Mouse (Mus musculus) CD4-positive, CD25-positive, alpha-beta regulatory T cell, adult 4 months (primary cell): Measurements from ENCODE around the gene Ccl28. TPM values are rescaled to one million over a fixed set of nuclear protein-coding genes. Genes with fewer than 3 reads are reported as not detected.
"Not testable (repeated sequence)": the region's sequence is repeated elsewhere in the genome, so short reads cannot be mapped to it uniquely, and the experiment has no call there.

Experiments
- ATAC-seq: one replicate; pipeline ENCODE4 v1.8.0; 2017
- polyA plus RNA-seq, 2 experiments: library from polyadenylated mRNA; unstranded; fragments of 100-300 nt; shearing (Covaris generic); gene quantifications; one replicate each; pipeline ENCODE4 v1.2.1; 2017

Gene Ccl28
- polyA plus RNA-seq, 2 experiments from 2014 or later: not detected

DNA sequence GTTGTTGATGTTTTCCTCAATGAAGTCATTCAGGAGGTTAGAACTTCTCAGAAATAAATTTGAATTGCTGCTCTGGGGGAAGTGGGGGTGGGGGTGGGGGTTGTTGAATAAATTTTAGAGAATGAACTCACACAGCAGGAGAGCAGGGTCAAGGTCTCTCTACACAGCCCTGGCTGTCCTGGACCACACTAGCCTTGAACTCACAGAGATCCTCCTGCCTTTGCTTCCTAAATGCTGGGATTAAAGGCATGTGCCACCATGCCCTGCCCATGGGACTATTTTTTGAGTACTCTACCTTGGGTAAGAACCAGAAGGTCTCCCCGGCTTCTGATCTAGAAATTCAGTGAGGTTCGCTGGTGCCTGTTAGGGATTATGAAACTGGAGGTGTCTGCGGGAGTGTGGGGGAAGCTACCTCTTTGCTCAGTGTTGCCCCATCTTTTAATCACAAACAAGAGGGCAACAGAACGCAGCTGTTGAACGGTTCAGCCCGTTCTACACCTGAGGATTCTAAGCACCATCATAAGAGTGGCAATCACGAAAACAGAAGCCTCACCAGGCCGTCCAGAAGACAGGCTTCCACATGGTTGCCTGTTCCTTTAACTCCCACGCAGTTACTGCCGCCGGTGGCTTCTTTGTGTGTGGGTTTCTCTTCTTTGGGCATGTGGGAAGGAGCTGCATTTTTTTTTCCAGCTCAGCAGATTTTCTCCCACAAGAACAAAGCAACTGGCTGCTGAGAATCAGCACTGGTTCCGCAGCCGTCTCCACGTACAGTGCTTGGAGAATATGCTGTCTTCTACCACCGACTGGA lies 25.5 kb downstream of the Ccl28 start:
- no peak for ATAC-seq

GRCm38 (mm10) chr13:119649699-119650046 lies 26.1 kb downstream of the Ccl28 start:
- ATAC-seq: no peak

GRCm38 (mm10) chr13:119654734-119655133 lies 31.1 kb downstream of the Ccl28 start:
- ATAC-seq: no peak

DNA sequence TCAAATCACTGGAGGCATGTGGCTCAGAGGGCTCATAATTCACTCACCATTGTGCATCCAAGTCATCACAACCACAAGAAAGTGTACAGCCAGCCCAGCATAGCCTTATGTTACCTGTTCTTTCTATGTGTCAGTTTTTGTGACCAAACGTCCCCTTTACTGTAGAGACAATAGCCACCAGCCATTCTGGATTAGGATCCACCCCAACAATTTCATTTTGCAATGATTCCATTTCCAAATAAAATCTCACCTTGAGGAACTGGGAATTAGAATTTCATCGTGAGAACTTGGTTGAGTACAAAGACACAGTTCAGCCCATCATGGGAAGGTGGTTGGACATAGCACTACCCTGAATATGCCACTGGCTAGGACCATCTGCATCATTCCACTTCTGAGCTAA lies 32.6 kb downstream of the Ccl28 start:
- no peak for ATAC-seq

GRCm38 (mm10) chr13:119656846-119657416 lies 33.3 kb downstream of the Ccl28 start:
- ATAC-seq: no peak

DNA sequence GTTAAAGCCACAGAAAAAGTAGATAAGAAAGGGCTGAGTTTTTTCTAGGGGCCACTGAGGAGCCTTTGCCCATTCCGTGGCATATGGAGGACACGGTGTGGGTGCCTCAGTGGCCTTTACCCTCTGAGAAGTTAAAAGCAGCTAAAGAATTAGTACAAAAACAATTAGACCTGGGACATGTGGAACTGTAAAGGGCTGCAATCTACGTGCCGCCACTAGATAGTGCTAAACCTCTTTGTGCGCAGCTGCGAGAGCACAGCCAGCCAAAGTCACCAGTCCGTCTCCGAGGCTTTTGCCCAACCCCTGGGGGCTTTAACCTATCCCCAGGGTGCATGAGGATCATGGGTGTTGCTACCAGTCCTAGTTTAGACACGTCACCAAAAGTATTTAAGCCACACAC lies 37.8 kb downstream of the Ccl28 start:
- ATAC-seq: not testable (repeated sequence)

GRCm38 (mm10) chr13:119678794-119679193 lies 55.2 kb downstream of the Ccl28 start:
- ATAC-seq: no peak

DNA sequence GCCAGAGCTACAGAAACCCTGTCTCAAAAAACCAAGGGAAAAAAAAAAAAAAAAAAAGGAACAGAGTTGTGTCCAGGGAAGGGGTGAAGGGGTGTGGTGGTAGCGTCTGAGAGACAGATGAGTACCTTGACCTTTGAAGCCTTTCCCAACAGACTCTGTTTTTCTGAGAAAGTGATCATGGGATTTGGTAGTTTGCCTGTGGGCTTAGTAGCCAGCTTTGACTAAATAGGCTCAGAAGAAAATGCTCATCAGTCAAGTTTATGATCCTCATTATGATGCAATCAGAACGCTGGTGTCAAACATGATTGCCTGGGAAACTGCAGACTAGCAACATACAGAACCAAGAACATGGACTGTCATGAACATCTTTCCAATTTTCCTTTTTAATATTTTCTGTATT lies 56.1 kb downstream of the Ccl28 start:
- ATAC-seq: no peak

DNA sequence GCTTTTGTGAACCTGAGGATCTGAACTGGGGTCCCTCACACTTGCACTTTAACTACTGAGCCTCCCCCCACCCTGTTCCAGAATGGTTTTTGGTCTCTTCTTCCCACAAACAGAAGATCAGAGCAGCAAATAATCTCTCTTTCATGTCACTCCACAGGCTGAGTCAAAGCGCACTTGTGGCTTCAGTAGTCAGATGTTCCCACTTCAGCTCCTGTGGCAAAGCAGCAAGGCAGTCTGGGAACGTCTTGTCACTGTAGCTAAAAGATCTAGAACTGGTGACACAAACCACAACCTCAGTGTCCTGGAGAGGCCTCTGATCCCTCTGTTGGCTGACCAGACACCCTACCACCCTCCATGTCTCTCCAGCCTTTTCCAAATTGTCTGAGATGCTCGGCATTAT lies 57.5 kb downstream of the Ccl28 start:
- no peak for ATAC-seq

GRCm38 (mm10) chr13:119684416-119685177 lies 61.0 kb downstream of the Ccl28 start:
- ATAC-seq: no peak

DNA sequence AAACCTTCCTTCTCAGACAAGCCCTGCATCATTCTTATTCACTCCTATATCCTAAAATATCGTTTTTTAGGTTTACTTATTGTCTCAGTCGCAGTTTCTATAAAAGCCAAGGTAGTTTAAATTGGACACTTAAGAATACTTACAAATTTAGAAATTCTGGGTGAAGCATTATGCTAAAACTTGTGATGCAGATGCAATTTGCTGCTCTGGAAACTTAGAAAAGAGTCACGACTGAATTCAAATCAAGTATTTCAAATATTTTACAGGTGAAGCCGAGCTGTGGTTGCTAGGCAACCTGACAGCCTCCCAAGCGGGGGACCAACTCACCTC lies 66.1 kb downstream of the Ccl28 start:
- no peak for ATAC-seq

DNA sequence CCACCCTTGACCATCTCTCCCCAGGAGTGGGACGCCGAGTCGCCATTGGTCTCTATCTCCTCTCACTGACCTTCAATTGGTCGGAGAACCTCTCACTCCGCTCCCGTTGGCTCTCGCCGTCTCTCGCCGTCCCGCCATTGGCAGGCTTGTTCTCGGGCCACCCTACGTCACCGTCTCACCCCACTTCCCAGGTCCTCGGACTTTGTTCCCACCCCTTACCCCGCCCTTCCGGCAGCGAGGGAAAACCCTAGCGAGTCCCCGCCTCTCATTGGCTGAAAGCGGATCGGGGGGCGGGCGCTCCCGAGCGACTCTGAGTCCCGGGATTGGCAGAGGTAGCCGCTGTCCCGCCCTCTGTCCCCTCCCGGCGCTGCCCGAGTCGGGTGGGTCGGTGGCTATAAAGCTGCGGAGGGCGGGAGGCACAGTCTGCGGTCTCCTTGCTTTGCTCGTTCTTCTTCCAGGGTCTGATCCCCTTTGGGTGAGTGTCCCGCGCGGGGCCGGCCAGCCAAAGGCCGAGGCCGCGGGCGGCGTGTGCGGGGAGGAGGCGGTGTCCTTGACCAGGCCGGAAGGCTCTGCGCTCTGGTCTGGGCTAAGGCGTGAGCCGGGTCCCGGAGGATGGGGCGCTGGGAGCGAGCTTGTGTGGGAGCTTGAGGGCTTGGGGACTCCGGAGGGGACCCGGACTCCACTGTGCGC lies 66.6 kb downstream of the Ccl28 start, which contains the start of gene Hmgcs1:
Gene Hmgcs1 (plus strand): TSS at position 341 of the 690 bp plus-strand sequence.
- ATAC-seq: peak; percentile 92

DNA sequence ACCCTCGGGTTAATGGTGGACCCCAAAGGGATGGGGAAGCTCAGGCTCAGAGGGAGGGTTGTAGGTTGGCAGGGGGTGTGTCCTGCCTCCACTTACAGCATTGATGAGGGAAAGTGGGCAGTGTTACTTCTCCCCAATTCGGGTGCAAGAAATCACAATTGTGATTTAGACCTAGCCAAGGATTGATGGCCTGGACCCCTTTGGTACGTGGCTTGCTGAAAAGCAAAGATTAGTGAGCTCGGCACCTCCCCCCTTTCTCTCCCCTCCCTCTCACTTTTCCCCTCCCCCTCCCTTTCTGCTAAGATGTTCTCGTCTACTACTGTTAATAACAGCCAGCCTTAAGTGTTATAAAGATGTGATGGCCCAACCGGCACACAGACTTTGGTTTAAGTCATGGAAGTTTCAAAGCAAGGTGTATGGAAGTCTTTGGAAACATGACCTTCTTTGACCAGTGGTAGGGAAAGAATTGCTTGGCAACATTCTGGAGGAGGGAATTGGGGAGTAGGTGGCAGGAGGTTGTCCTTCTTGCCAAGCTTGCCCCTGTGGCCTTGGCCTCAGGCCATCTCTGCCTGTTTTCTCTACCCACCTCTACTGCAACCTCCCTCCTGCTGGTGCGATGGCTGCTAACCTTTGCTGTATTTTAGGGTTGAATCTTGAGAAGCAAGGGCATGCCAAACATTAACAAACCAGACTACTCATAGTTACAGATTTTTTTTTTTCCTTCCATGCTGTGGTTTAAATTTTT lies 67.4 kb downstream of the Ccl28 start:
- peak; percentile 2 for ATAC-seq

GRCm38 (mm10) chr13:119691958-119692357 lies 68.3 kb downstream of the Ccl28 start:
- not testable (repeated sequence) for ATAC-seq

DNA sequence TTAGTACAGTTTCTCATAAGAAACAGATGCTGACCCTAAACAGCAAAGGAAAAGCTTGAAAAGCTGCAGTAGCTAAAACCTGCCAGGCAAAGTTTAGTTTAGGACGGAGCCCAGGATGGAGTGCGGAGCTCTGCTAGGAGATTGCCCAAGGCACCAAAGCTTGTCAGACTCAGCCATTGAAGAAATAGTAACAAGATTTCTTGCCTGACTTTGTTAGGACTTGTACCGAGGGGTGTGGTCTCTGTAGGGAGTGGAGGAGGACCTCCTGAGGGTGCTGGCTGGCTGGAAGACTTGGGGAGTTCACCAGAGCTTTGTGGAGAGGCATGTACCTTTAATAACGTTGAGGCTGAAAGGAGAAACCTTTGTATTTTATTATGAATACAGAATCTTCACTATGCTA lies 72.1 kb downstream of the Ccl28 start:
- no peak for ATAC-seq

DNA sequence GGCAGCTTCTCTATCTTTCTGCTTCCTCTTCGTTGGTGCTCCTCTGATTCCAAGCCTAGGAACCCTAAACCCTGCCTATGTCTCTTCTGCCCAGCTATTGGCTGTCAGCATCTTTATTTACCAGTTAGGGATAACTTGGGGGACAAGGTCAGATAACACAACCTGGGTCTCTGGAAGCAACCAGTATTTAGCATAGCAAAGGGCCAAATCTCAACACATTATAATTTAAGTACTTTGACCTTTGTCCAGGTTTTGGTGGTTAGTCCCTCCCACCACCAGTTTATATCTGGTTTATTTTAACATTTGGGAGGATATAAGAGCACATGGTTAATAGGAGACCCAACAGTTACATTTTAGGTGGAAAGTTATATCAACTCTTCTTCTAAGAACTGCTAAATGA lies 72.9 kb downstream of the Ccl28 start:
- no peak for ATAC-seq

DNA sequence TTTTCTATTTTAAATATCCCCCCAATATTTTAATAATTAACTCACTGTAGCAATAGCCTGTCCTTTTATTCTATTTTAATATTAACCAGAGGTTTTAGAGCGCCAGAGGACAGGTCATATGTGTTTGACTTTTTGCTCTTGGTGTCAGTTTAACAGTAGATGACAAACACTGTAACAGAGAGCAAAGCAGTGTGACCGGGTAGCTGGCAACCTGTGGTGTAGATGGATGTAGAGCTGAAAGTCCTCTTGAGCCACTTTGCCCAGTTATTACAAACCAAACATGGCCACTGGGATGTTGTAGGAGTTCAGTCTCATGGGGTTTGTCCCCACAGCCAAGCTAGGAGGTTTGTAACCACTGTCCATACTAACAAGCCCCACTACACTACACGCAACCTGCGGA lies 74.8 kb downstream of the Ccl28 start:
- no peak for ATAC-seq

Other genes starting within 250 kb of the Ccl28 start
- 10 to 100 TPM; 63.6 to 70.7 TPM for gene Paip1, start 195.2 kb upstream of the Ccl28 start, polyA plus RNA-seq
- gene 4833420G17Rik, start 161.1 kb upstream of the Ccl28 start, polyA plus RNA-seq: 100 to 1,000 TPM; 115 to 139 TPM
- gene Tmem267, start 135.8 kb upstream of the Ccl28 start, polyA plus RNA-seq: 1 to 10 TPM; 2.4 to 3.6 TPM
- gene 3110070M22Rik, start 135.4 kb upstream of the Ccl28 start, polyA plus RNA-seq: not detected
- gene Hmgcs1, start 66.6 kb downstream of the Ccl28 start, polyA plus RNA-seq: 10 to 100 TPM; 47.8 to 54.1 TPM
- 1 to 10 TPM in 1 of 2 experiments, under 1 TPM in 1; 0.75 to 1.1 TPM for gene Nim1k, start 132.1 kb downstream of the Ccl28 start, polyA plus RNA-seq
- gene Zfp131, start 167.1 kb downstream of the Ccl28 start, polyA plus RNA-seq: 10 to 100 TPM; 26.1 to 29.2 TPM
- not detected for gene AF067063, start 206.4 kb downstream of the Ccl28 start, polyA plus RNA-seq
- gene D13Ertd608e, start 212.2 kb downstream of the Ccl28 start, polyA plus RNA-seq: not detected